Mouse (Mus musculus): Measurements from ENCODE around the gene Fam131b. TPM values are rescaled to one million over a fixed set of nuclear protein-coding genes. Genes with fewer than 3 reads are reported as not detected.

Fam131b gene
- polyA plus RNA-seq, 1 experiment from 2014 or later = 1.2 TPM

GRCm38 (mm10) chr6:42265391-42266330, 58.8 kb downstream of the Fam131b start:
- H3K4me2 ChIP-seq (replicated peaks) = peak overlapping the region; percentile 71
- peak overlapping the region; percentile 88 for H3K27ac ChIP-seq
- peak overlapping the region; percentile 89 for H3K9ac ChIP-seq
- H3K36me3 ChIP-seq = peaks cover 33% of the 10 kb centered on the region
- H3K9me3 ChIP-seq = no peaks in the 10 kb centered on the region
- peak overlapping the region; percentile 80 for H3K4me3 ChIP-seq
- no peaks in the 10 kb centered on the region; the same call in 1 of the 2 replicates for H3K27me3 ChIP-seq
- ATAC-seq (ENCODE audit: insufficient number of reproducible peaks, insufficient read depth, low FRiP score, low TSS enrichment) = no peak
- no peaks in the 10 kb centered on the region for H3K4me1 ChIP-seq
- under 1% methylated on average over 21 of the region's 21 CpGs for WGBS

Other genes with a start within 250 kb of the Fam131b start
- not detected in 2 replicates for gene Tas2r139, start 183.7 kb downstream of the Fam131b start, polyA plus RNA-seq (2016; fragmentation: Nextera tagmentation; extraction: Ambion mirVana)
- not detected in 2 replicates for gene Tas2r144, start 109.3 kb downstream of the Fam131b start, polyA plus RNA-seq (2016; fragmentation: Nextera tagmentation; extraction: Ambion mirVana)
- gene Gstk1, start 78.7 kb downstream of the Fam131b start, polyA plus RNA-seq (2016; fragmentation: Nextera tagmentation; extraction: Ambion mirVana) = 27.8 and 28.4 TPM in 2 replicates
- gene Tmem139, start 62.7 kb downstream of the Fam131b start, polyA plus RNA-seq (2016; fragmentation: Nextera tagmentation; extraction: Ambion mirVana) = 1.1 and 1.3 TPM in 2 replicates
- gene Casp2, start 59.7 kb downstream of the Fam131b start, polyA plus RNA-seq (2016; fragmentation: Nextera tagmentation; extraction: Ambion mirVana) = 69.8 and 71.0 TPM in 2 replicates
- gene Clcn1, start 38.0 kb downstream of the Fam131b start, polyA plus RNA-seq (2016; fragmentation: Nextera tagmentation; extraction: Ambion mirVana) = 0.36 TPM in 2 replicates
- 102 and 107 TPM in 2 replicates for gene Zyx, start 25.0 kb upstream of the Fam131b start, polyA plus RNA-seq (2016; fragmentation: Nextera tagmentation; extraction: Ambion mirVana)
- 4.7 and 7.2 TPM in 2 replicates for gene Epha1, start 48.6 kb upstream of the Fam131b start, polyA plus RNA-seq (2016; fragmentation: Nextera tagmentation; extraction: Ambion mirVana)
- not detected in 2 replicates for gene Tas2r143, start 75.6 kb upstream of the Fam131b start, polyA plus RNA-seq (2016; fragmentation: Nextera tagmentation; extraction: Ambion mirVana)
- not detected in 2 replicates for gene Tas2r135, start 80.8 kb upstream of the Fam131b start, polyA plus RNA-seq (2016; fragmentation: Nextera tagmentation; extraction: Ambion mirVana)
- not detected in 2 replicates for gene Tas2r126, start 109.9 kb upstream of the Fam131b start, polyA plus RNA-seq (2016; fragmentation: Nextera tagmentation; extraction: Ambion mirVana)
- gene Olfr458, start 140.6 kb upstream of the Fam131b start, polyA plus RNA-seq (2016; fragmentation: Nextera tagmentation; extraction: Ambion mirVana) = not detected in 2 replicates
- gene Olfr457, start 151.7 kb upstream of the Fam131b start, polyA plus RNA-seq (2016; fragmentation: Nextera tagmentation; extraction: Ambion mirVana) = not detected in 2 replicates
- gene Olfr456, start 162.6 kb upstream of the Fam131b start, polyA plus RNA-seq (2016; fragmentation: Nextera tagmentation; extraction: Ambion mirVana) = not detected in 2 replicates
- gene Olfr455, start 222.9 kb upstream of the Fam131b start, polyA plus RNA-seq (2016; fragmentation: Nextera tagmentation; extraction: Ambion mirVana) = not detected in 2 replicates

All from embryonic facial prominence, embryonic 12.5 days (tissue).